Comparison of ENCODE assay signal across 27 mouse cellular contexts in the genomic region with DNA sequence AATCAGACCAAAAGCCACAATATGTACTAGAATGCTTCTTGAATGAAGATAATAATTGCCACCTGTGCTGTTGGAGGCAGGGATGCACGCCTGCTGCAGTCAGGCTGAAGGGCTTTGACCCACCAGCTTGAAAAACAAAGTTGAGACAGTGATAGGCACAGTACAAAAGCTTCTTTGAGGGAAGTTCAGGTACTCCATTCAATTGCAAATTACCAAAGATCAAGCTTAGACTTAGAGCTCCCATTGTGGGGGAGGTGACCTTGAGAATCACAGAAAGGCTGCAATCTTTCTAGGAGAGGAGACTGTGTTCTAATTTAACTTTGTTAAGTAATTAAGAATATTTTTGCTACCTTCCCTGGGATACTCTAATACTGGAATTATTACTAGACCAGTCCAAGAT. TPM values are rescaled to one million over a fixed set of nuclear protein-coding genes. Genes with fewer than 3 reads are reported as not detected.
DNase-seq lines count a peak whose midpoint lies in the region; TF ChIP-seq lines count a peak whose summit lies in the region.
"Had no signal": no experiment of that assay in that cellular context is flagged by ENCODE, and none has a peak within 500 bp of the region (broad histone marks: within the 10 kb centered on the region; RNA-seq: fewer than 3 reads in every experiment).

No protein-coding gene starts in this region.

- H3K9ac ChIP-seq in ES-Bruce4 (ENCODE audit: low read depth, poor library complexity, severe bottlenecking) (no peak overlapping the region), ES-E14 (ENCODE audit: insufficient read depth, low read depth, low read length, poor library complexity, severe bottlenecking) (no peak overlapping the region)
- H3K9ac ChIP-seq: embryonic facial prominence, embryonic 12.5 days; forebrain, embryonic 13.5 days; forebrain, embryonic 15.5 days; forebrain, postnatal 0 days had no signal

- no peaks in the 10 kb centered on the region for H3K4me1 ChIP-seq in ES-Bruce4 (ENCODE audit: control insufficient read depth, insufficient read depth, low read length)
- no peaks in the 10 kb centered on the region for H3K4me1 ChIP-seq in ES-E14 (ENCODE audit: control insufficient read depth in 2 of 2, insufficient read depth in 2 of 2, low read length in 2 of 2, poor library complexity in 1 of 2)
- H3K4me1 ChIP-seq: embryonic facial prominence, embryonic 10.5 days; embryonic facial prominence, embryonic 12.5 days; forebrain, embryonic 13.5 days; forebrain, embryonic 15.5 days had no signal

- H3K27me3 ChIP-seq in ES-Bruce4 (ENCODE audit: control insufficient read depth, insufficient read depth, low read length, poor library complexity, severe bottlenecking), result no peaks in the 10 kb centered on the region
- H3K27me3 ChIP-seq: embryonic facial prominence, embryonic 12.5 days; forebrain, embryonic 13.5 days; forebrain, embryonic 15.5 days had no signal

- DNase-seq in ES-E14 (ENCODE audit: low read depth, low spot score) (peak; percentile 52), ZHBTc4 (ENCODE audit: low read depth, low spot score) (peak; percentile 90)
- DNase-seq in cerebellum, postnatal 14 days, result no peak
- no peak for DNase-seq in kidney, postnatal 10 days
- DNase-seq: adrenal gland, adult 2 months; adrenal gland, postnatal 10 days; adrenal gland, postnatal 25 days; B cell, adult 2 months; cerebellum, adult 11 months; cerebellum, adult 18-20 months; cerebellum, adult 8-10 months; cerebellum, adult 9-11 months; cerebellum, postnatal 25 days; forebrain, postnatal 0 days had no signal

- no peak for TF ChIP-seq CTCF in ES-Bruce4 (IDR thresholded peaks at IDR 0.05; ENCODE audit: low read depth, low read length)

- no peak for TF ChIP-seq POLR2A in ES-Bruce4 (IDR thresholded peaks at IDR 0.05; ENCODE audit: insufficient read depth, low read length)

- H3K27ac ChIP-seq in ES-Bruce4 (ENCODE audit: insufficient read depth, low read length) (no peak overlapping the region), ES-E14 (ENCODE audit: insufficient read depth, low read depth, low read length, poor library complexity, severe bottlenecking) (no peak overlapping the region; the same call in 1 of the 2 replicates)
- H3K27ac ChIP-seq: embryonic facial prominence, embryonic 10.5 days; embryonic facial prominence, embryonic 12.5 days; forebrain, embryonic 13.5 days; forebrain, embryonic 15.5 days had no signal

- H3K36me3 ChIP-seq in ES-Bruce4 (ENCODE audit: control insufficient read depth, insufficient read depth, low read length, poor library complexity, severe bottlenecking) (no peaks in the 10 kb centered on the region), ES-E14 (ENCODE audit: control insufficient read depth, insufficient read depth, low read length, poor library complexity, severe bottlenecking) (peaks cover 5% of the 10 kb centered on the region; the same call in 1 of the 2 replicates)
- H3K36me3 ChIP-seq: embryonic facial prominence, embryonic 10.5 days; embryonic facial prominence, embryonic 12.5 days; forebrain, embryonic 15.5 days had no signal

- H3K9me3 ChIP-seq in ES-Bruce4 (replicated peaks; ENCODE audit: control insufficient read depth, insufficient read depth, low read length, poor library complexity, severe bottlenecking), result peaks cover 33% of the 10 kb centered on the region
- peaks cover 8% of the 10 kb centered on the region for H3K9me3 ChIP-seq in ES-E14 (ENCODE audit: control insufficient read depth, insufficient read depth, low read depth, low read length)

- peak; percentile 66; the same call in 1 of the 2 replicates for TF ChIP-seq EP300 in ES-Bruce4 (IDR thresholded peaks at IDR 0.05; ENCODE audit: insufficient read depth, low read depth, low read length)

- in situ Hi-C loops in ES-E14 (cut with MboI; ENCODE audit: low sequenced_read_pairs in 2 of 2, unreplicated experiment in 2 of 2), result no loop called here

- H3K4me3 ChIP-seq in ES-Bruce4 (ENCODE audit: low read depth, low read length) (no peak overlapping the region), ES-E14 (ENCODE audit: insufficient read depth in 1 of 2, low read depth in 1 of 2, low read length in 2 of 2, poor library complexity in 1 of 2, severe bottlenecking in 1 of 2) (no peak overlapping the region)
- H3K4me3 ChIP-seq: embryonic facial prominence, embryonic 10.5 days; embryonic facial prominence, embryonic 12.5 days; forebrain, embryonic 13.5 days; forebrain, embryonic 15.5 days had no signal

TF ChIP-seq in ES-E14, 5 proteins besides CTCF, POLR2A, EP300 and RAD21:
- no peak for TF ChIP-seq ZC3H11A (IDR thresholded peaks at IDR 0.05; ENCODE audit: borderline replicate concordance, low read depth, low read length)
- TF ChIP-seq ZNF384 (IDR thresholded peaks at IDR 0.05; ENCODE audit: low read depth, low read length), result no peak
- TF ChIP-seq CHD2 (IDR thresholded peaks at IDR 0.05; ENCODE audit: low read depth, low read length), result no peak
- no peak for TF ChIP-seq MAFK (IDR thresholded peaks at IDR 0.05; ENCODE audit: insufficient read depth, low read depth, low read length)
- no peak for TF ChIP-seq HCFC1 (IDR thresholded peaks at IDR 0.05; ENCODE audit: borderline replicate concordance, insufficient read depth, low read length)

RNA-seq across cellular contexts. Expression of gene Gm9513, which starts 20.4 kb away (rescaled TPM):
- not detected in 2 replicates for polyA plus RNA-seq in ES-Bruce4 (2011; ENCODE audit: insufficient read depth, insufficient read length, low read depth, missing spikeins)
- total RNA-seq in ES-E14 (2012; rRNA removed), result not detected in 2 replicates
- total RNA-seq: adrenal gland, adult 2 months; adrenal gland, postnatal 10 days; adrenal gland, postnatal 25 days; adrenal gland, postnatal 4 days; CH12.LX; forebrain, postnatal 0 days; MEL had no signal
- polyA plus RNA-seq: adrenal gland, adult 2 months; brain, embryonic 14.5 days; CD4-positive, CD25-positive, alpha-beta regulatory T cell, adult 4 months; cortical plate, adult 2 months; embryonic facial prominence, embryonic 10.5 days; embryonic facial prominence, embryonic 12.5 days; embryonic facial prominence, embryonic 14.5 days; forebrain, embryonic 11.5 days; forebrain, embryonic 13.5 days; forebrain, embryonic 15.5 days; forebrain, postnatal 0 days had no signal

RNA-seq across cellular contexts. Expression of gene Gm5615, which starts 45.9 kb away (rescaled TPM):
- polyA plus RNA-seq in ES-Bruce4 (2011; ENCODE audit: insufficient read depth, insufficient read length, low read depth, missing spikeins), result not detected in 2 replicates
- total RNA-seq in ES-E14 (2012; rRNA removed), result not detected in 2 replicates
- total RNA-seq: adrenal gland, adult 2 months; adrenal gland, postnatal 10 days; adrenal gland, postnatal 25 days; adrenal gland, postnatal 4 days; CH12.LX; forebrain, postnatal 0 days; MEL had no signal
- polyA plus RNA-seq: adrenal gland, adult 2 months; brain, embryonic 14.5 days; CD4-positive, CD25-positive, alpha-beta regulatory T cell, adult 4 months; cortical plate, adult 2 months; embryonic facial prominence, embryonic 10.5 days; embryonic facial prominence, embryonic 12.5 days; embryonic facial prominence, embryonic 14.5 days; forebrain, embryonic 11.5 days; forebrain, embryonic 13.5 days; forebrain, embryonic 15.5 days; forebrain, postnatal 0 days had no signal

Comparison
In these comparisons a context has a peak if more than half of its experiments do, and no peak if none do; other contexts are left out.
1. DNase-seq: peak in ES-E14 (single experiment) and ZHBTc4 (single experiment); none in cerebellum, postnatal 14 days (0 of 2) and kidney, postnatal 10 days (single experiment).